Mouse (Mus musculus): ENCODE measurements at regions not wholly inside any gene's neighbourhood (a gene's known extent, or its start where the extent isn't known, plus 50 kb on each side); places are given as distances from the start of the nearest gene placed in this dataset.

GRCm38 (mm10) chr6:89054060-89054459 is 152.0 kb downstream of the Tpra1 start:
- no peak for ATAC-seq (replicated peaks; ENCODE audit: low FRiP score, low TSS enrichment, low read depth)
- 84% methylated on average over 13 of the region's 13 CpGs for WGBS

GRCm38 (mm10) chr6:89059431-89059975 is 157.5 kb downstream of the Tpra1 start:
- WGBS: 72% methylated on average over 4 of the region's 4 CpGs
- no peak overlapping the region for H3K9ac ChIP-seq (ENCODE audit: low read length)
- ATAC-seq (replicated peaks; ENCODE audit: low FRiP score, low TSS enrichment, low read depth) (no peak), DNase-seq (ENCODE audit: low spot score) (no peak)
- H3K4me1 ChIP-seq (replicated peaks; ENCODE audit: control insufficient read depth, insufficient read depth, low read length): no peaks in the 10 kb centered on the region
- H3K9me3 ChIP-seq (ENCODE audit: control insufficient read depth, low read length): no peaks in the 10 kb centered on the region
- no peak overlapping the region for H3K4me3 ChIP-seq (ENCODE audit: low read depth, low read length)
- no peak overlapping the region for H3K27ac ChIP-seq (ENCODE audit: low read depth)
- no peaks in the 10 kb centered on the region for H3K36me3 ChIP-seq (ENCODE audit: control insufficient read depth, insufficient read depth, low read length)
- no peaks in the 10 kb centered on the region for H3K27me3 ChIP-seq (replicated peaks; ENCODE audit: control insufficient read depth, insufficient read depth, low read length)
- H3K4me2 ChIP-seq (ENCODE audit: low read length): no peak overlapping the region

More at GRCm38 (mm10) chr6:89054060-89054459, 152.0 kb downstream of the Tpra1 start:
- no peaks in the 10 kb centered on the region for H3K36me3 ChIP-seq (ENCODE audit: control insufficient read depth, insufficient read depth, low read length)
- DNase-seq (ENCODE audit: low spot score): no peak
- no peaks in the 10 kb centered on the region for H3K27me3 ChIP-seq (replicated peaks; ENCODE audit: control insufficient read depth, insufficient read depth, low read length)
- H3K4me2 ChIP-seq (ENCODE audit: low read length): no peak overlapping the region
- no peak overlapping the region for H3K27ac ChIP-seq (ENCODE audit: low read depth)
- H3K4me1 ChIP-seq (replicated peaks; ENCODE audit: control insufficient read depth, insufficient read depth, low read length): no peaks in the 10 kb centered on the region
- no peak overlapping the region for H3K4me3 ChIP-seq (ENCODE audit: low read depth, low read length)
- H3K9me3 ChIP-seq (ENCODE audit: control insufficient read depth, low read length): no peaks in the 10 kb centered on the region
- H3K9ac ChIP-seq (ENCODE audit: low read length): no peak overlapping the region

- H3K9ac ChIP-seq (ENCODE audit: low read length): no peak overlapping the region
- no peaks in the 10 kb centered on the region for H3K27me3 ChIP-seq (replicated peaks; ENCODE audit: control insufficient read depth, insufficient read depth, low read length)
- H3K27ac ChIP-seq (ENCODE audit: low read depth): no peak overlapping the region
- 86% methylated on average over 7 of the region's 7 CpGs for WGBS
- H3K36me3 ChIP-seq (ENCODE audit: control insufficient read depth, insufficient read depth, low read length): no peaks in the 10 kb centered on the region
- ATAC-seq (replicated peaks; ENCODE audit: low FRiP score, low TSS enrichment, low read depth) (no peak), DNase-seq (ENCODE audit: low spot score) (no peak)
- H3K9me3 ChIP-seq (ENCODE audit: control insufficient read depth, low read length): no peaks in the 10 kb centered on the region
- no peak overlapping the region for H3K4me3 ChIP-seq (ENCODE audit: low read depth, low read length)
- no peaks in the 10 kb centered on the region for H3K4me1 ChIP-seq (replicated peaks; ENCODE audit: control insufficient read depth, insufficient read depth, low read length)
- H3K4me2 ChIP-seq (ENCODE audit: low read length): no peak overlapping the region
These were observed 163.0 kb downstream of the Tpra1 start for GRCm38 (mm10) chr6:89064977-89065580.

GRCm38 (mm10) chr6:89066588-89066987 is 164.5 kb downstream of the Tpra1 start:
- no peak overlapping the region for H3K4me3 ChIP-seq (ENCODE audit: low read depth, low read length)
- H3K27ac ChIP-seq (ENCODE audit: low read depth): no peak overlapping the region
- H3K9ac ChIP-seq (ENCODE audit: low read length): no peak overlapping the region
- no peaks in the 10 kb centered on the region for H3K4me1 ChIP-seq (replicated peaks; ENCODE audit: control insufficient read depth, insufficient read depth, low read length)
- ATAC-seq (replicated peaks; ENCODE audit: low FRiP score, low TSS enrichment, low read depth) (no peak), DNase-seq (ENCODE audit: low spot score) (no peak)
- no peaks in the 10 kb centered on the region for H3K27me3 ChIP-seq (replicated peaks; ENCODE audit: control insufficient read depth, insufficient read depth, low read length)
- H3K9me3 ChIP-seq (ENCODE audit: control insufficient read depth, low read length): no peaks in the 10 kb centered on the region
- no peak overlapping the region for H3K4me2 ChIP-seq (ENCODE audit: low read length)
- 84% methylated on average over 5 of the region's 5 CpGs for WGBS
- no peaks in the 10 kb centered on the region for H3K36me3 ChIP-seq (ENCODE audit: control insufficient read depth, insufficient read depth, low read length)

- Histone ChIP-seq H3K9ac (ENCODE audit: low read length) (no peak overlapping the region), H3K4me2 (ENCODE audit: low read length) (no peak overlapping the region), H3K4me3 (ENCODE audit: low read depth, low read length) (no peak overlapping the region), H3K27me3 (replicated peaks; ENCODE audit: control insufficient read depth, insufficient read depth, low read length) (no peaks in the 10 kb centered on the region), H3K9me3 (ENCODE audit: control insufficient read depth, low read length) (no peaks in the 10 kb centered on the region), H3K4me1 (replicated peaks; ENCODE audit: control insufficient read depth, insufficient read depth, low read length) (no peaks in the 10 kb centered on the region), H3K27ac (ENCODE audit: low read depth) (no peak overlapping the region), H3K36me3 (ENCODE audit: control insufficient read depth, insufficient read depth, low read length) (no peaks in the 10 kb centered on the region)
- ATAC-seq (replicated peaks; ENCODE audit: low FRiP score, low TSS enrichment, low read depth) (no peak), DNase-seq (ENCODE audit: low spot score) (no peak)
- WGBS: 95% methylated on average over 5 of the region's 5 CpGs
These were observed 166.2 kb downstream of the Tpra1 start for GRCm38 (mm10) chr6:89068286-89068685.

- 82% methylated on average over 5 of the region's 5 CpGs for WGBS
- Histone ChIP-seq H3K9me3 (ENCODE audit: control insufficient read depth, low read length) (no peaks in the 10 kb centered on the region), H3K27me3 (replicated peaks; ENCODE audit: control insufficient read depth, insufficient read depth, low read length) (no peaks in the 10 kb centered on the region), H3K4me2 (ENCODE audit: low read length) (no peak overlapping the region), H3K27ac (ENCODE audit: low read depth) (no peak overlapping the region), H3K9ac (ENCODE audit: low read length) (no peak overlapping the region), H3K36me3 (ENCODE audit: control insufficient read depth, insufficient read depth, low read length) (no peaks in the 10 kb centered on the region), H3K4me3 (ENCODE audit: low read depth, low read length) (no peak overlapping the region), H3K4me1 (replicated peaks; ENCODE audit: control insufficient read depth, insufficient read depth, low read length) (no peaks in the 10 kb centered on the region)
- ATAC-seq (replicated peaks; ENCODE audit: low FRiP score, low TSS enrichment, low read depth) (no peak), DNase-seq (ENCODE audit: low spot score) (no peak)
These were observed 167.1 kb downstream of the Tpra1 start for GRCm38 (mm10) chr6:89069108-89069507.

- Histone ChIP-seq H3K36me3 (ENCODE audit: control insufficient read depth, insufficient read depth, low read length) (no peaks in the 10 kb centered on the region), H3K4me1 (replicated peaks; ENCODE audit: control insufficient read depth, insufficient read depth, low read length) (no peaks in the 10 kb centered on the region), H3K4me3 (ENCODE audit: low read depth, low read length) (no peak overlapping the region), H3K4me2 (ENCODE audit: low read length) (no peak overlapping the region), H3K9me3 (ENCODE audit: control insufficient read depth, low read length) (no peaks in the 10 kb centered on the region), H3K9ac (ENCODE audit: low read length) (no peak overlapping the region), H3K27me3 (replicated peaks; ENCODE audit: control insufficient read depth, insufficient read depth, low read length) (no peaks in the 10 kb centered on the region), H3K27ac (ENCODE audit: low read depth) (no peak overlapping the region)
- WGBS: 9% methylated on average over 3 of the region's 3 CpGs
- ATAC-seq (replicated peaks; ENCODE audit: low FRiP score, low TSS enrichment, low read depth) (no peak), DNase-seq (ENCODE audit: low spot score) (peak; percentile 85)
These were observed 168.0 kb downstream of the Tpra1 start for GRCm38 (mm10) chr6:89070011-89070410.

- Histone ChIP-seq H3K9ac (ENCODE audit: low read length) (no peak overlapping the region), H3K4me3 (ENCODE audit: low read depth, low read length) (no peak overlapping the region), H3K9me3 (ENCODE audit: control insufficient read depth, low read length) (no peaks in the 10 kb centered on the region), H3K36me3 (ENCODE audit: control insufficient read depth, insufficient read depth, low read length) (no peaks in the 10 kb centered on the region), H3K27me3 (replicated peaks; ENCODE audit: control insufficient read depth, insufficient read depth, low read length) (no peaks in the 10 kb centered on the region), H3K4me2 (ENCODE audit: low read length) (no peak overlapping the region), H3K4me1 (replicated peaks; ENCODE audit: control insufficient read depth, insufficient read depth, low read length) (no peaks in the 10 kb centered on the region), H3K27ac (ENCODE audit: low read depth) (no peak overlapping the region)
- DNase-seq (ENCODE audit: low spot score) (no peak), ATAC-seq (replicated peaks; ENCODE audit: low FRiP score, low TSS enrichment, low read depth) (no peak)
- 65% methylated on average over 2 of the region's 2 CpGs for WGBS
These were observed 169.7 kb downstream of the Tpra1 start for GRCm38 (mm10) chr6:89071766-89072165.

- H3K4me1 ChIP-seq (replicated peaks; ENCODE audit: control insufficient read depth, insufficient read depth, low read length): no peaks in the 10 kb centered on the region
- no peak overlapping the region for H3K9ac ChIP-seq (ENCODE audit: low read length)
- DNase-seq (ENCODE audit: low spot score) (no peak), ATAC-seq (replicated peaks; ENCODE audit: low FRiP score, low TSS enrichment, low read depth) (no peak)
- H3K27me3 ChIP-seq (replicated peaks; ENCODE audit: control insufficient read depth, insufficient read depth, low read length): no peaks in the 10 kb centered on the region
- H3K4me3 ChIP-seq (ENCODE audit: low read depth, low read length): no peak overlapping the region
- H3K9me3 ChIP-seq (ENCODE audit: control insufficient read depth, low read length): no peaks in the 10 kb centered on the region
- no peak overlapping the region for H3K27ac ChIP-seq (ENCODE audit: low read depth)
- no peaks in the 10 kb centered on the region for H3K36me3 ChIP-seq (ENCODE audit: control insufficient read depth, insufficient read depth, low read length)
- no peak overlapping the region for H3K4me2 ChIP-seq (ENCODE audit: low read length)
- WGBS: 55% methylated on average over 2 of the region's 2 CpGs
These were observed 170.5 kb downstream of the Tpra1 start for GRCm38 (mm10) chr6:89072569-89072968.
